Mouse (Mus musculus) right cerebral cortex, adult 2 months (tissue): ENCODE measurements at regions not wholly inside any gene's neighbourhood (a gene's known extent, or its start where the extent isn't known, plus 50 kb on each side); places are given as distances from the start of the nearest gene placed in this dataset.
"Not testable (repeated sequence)": the region's sequence is repeated elsewhere in the genome, so short reads cannot be mapped to it uniquely, and the experiment has no call there.

Experiments
- DNase-seq, 2 experiments: peaks; one replicate each; pipeline ENCODE4 v3.0.0; 2021 to 2022; ENCODE audit warnings: low spot score in 2 of 2

- DNase-seq, result no peak
Measured at GRCm38 (mm10) chr3:4744003-4744402, 1006.6 kb upstream of the Gm8797 start.

GRCm38 (mm10) chr3:4744611-4745010 is 1006.0 kb upstream of the Gm8797 start:
- no peak for DNase-seq

- DNase-seq, result no peak
Measured at GRCm38 (mm10) chr3:4756099-4756498, 994.5 kb upstream of the Gm8797 start.

GRCm38 (mm10) chr3:4757113-4757512 is 993.5 kb upstream of the Gm8797 start:
- no peak for DNase-seq

GRCm38 (mm10) chr3:4763076-4763475 is 987.5 kb upstream of the Gm8797 start:
- DNase-seq, result no peak

- no peak for DNase-seq
Measured at GRCm38 (mm10) chr3:4776632-4777031, 974.0 kb upstream of the Gm8797 start.

- no peak for DNase-seq
Measured at GRCm38 (mm10) chr3:4785160-4785559, 965.4 kb upstream of the Gm8797 start.

- no peak for DNase-seq
Measured at GRCm38 (mm10) chr3:4793141-4793540, 957.5 kb upstream of the Gm8797 start.

GRCm38 (mm10) chr3:4796041-4796908 is 954.3 kb upstream of the Gm8797 start:
- DNase-seq, result no peak

- peak; percentile 69 to 78 for DNase-seq
Measured at GRCm38 (mm10) chr3:4796909-4797566, 953.6 kb upstream of the Gm8797 start.

- no peak for DNase-seq
Measured at GRCm38 (mm10) chr3:4797567-4797940, 953.1 kb upstream of the Gm8797 start.

- DNase-seq, result no peak
Measured at GRCm38 (mm10) chr3:4798366-4798765, 952.2 kb upstream of the Gm8797 start.

- DNase-seq, result no peak
Measured at GRCm38 (mm10) chr3:4834459-4834858, 916.1 kb upstream of the Gm8797 start.

GRCm38 (mm10) chr3:4835645-4836044 is 915.0 kb upstream of the Gm8797 start:
- DNase-seq, result no peak

- no peak for DNase-seq
Measured at GRCm38 (mm10) chr3:4836888-4837287, 913.7 kb upstream of the Gm8797 start.

- DNase-seq, result no peak
Measured at GRCm38 (mm10) chr3:4854958-4855566, 895.5 kb upstream of the Gm8797 start.

GRCm38 (mm10) chr3:4856571-4856970 is 894.0 kb upstream of the Gm8797 start:
- no peak for DNase-seq

- DNase-seq, result no peak
Measured at GRCm38 (mm10) chr3:4866226-4866625, 884.4 kb upstream of the Gm8797 start.

GRCm38 (mm10) chr3:4885916-4886315 is 864.7 kb upstream of the Gm8797 start:
- DNase-seq, result no peak

GRCm38 (mm10) chr3:4893108-4893507 is 857.5 kb upstream of the Gm8797 start:
- DNase-seq, result no peak

GRCm38 (mm10) chr3:4895811-4896210 is 854.8 kb upstream of the Gm8797 start:
- DNase-seq, result no peak

GRCm38 (mm10) chr3:4907556-4907955 is 843.0 kb upstream of the Gm8797 start:
- DNase-seq, result not testable (repeated sequence)

GRCm38 (mm10) chr3:4930731-4931130 is 819.9 kb upstream of the Gm8797 start:
- not testable (repeated sequence) for DNase-seq
